Mouse (Mus musculus): ENCODE measurements at regions not wholly inside any gene's neighbourhood (a gene's known extent, or its start where the extent isn't known, plus 50 kb on each side); places are given as distances from the start of the nearest gene placed in this dataset.

GRCm38 (mm10) chr15:96865932-96866331 lies 166.4 kb upstream of the Slc38a2 start:
- TF ChIP-seq POLR2A (IDR thresholded peaks at IDR 0.05; ENCODE audit: borderline replicate concordance, extremely low read depth, insufficient read depth, insufficient read length, poor library complexity, severe bottlenecking) = no peak
- TF ChIP-seq CTCF (IDR thresholded peaks at IDR 0.05; ENCODE audit: borderline replicate concordance, extremely low read depth, insufficient read depth, insufficient read length) = no peak

Data from brain, embryonic 14.5 days (tissue).